Mouse (Mus musculus) liver, embryonic 11.5 days (tissue): ENCODE data around the gene Ttyh1. TPM values are rescaled to one million over a fixed set of nuclear protein-coding genes. Genes with fewer than 3 reads are reported as not detected.

Experiments used
- ATAC-seq: fragments of 200-750 bp; cut with Nextera tagmentation; replicated peaks from 2 replicates; pipeline ENCODE4 v1.8.0; 2017; ENCODE audit warnings: moderate number of reproducible peaks, mild to moderate bottlenecking, moderate TSS enrichment, moderate library complexity; ENCODE audit not compliant: low FRiP score
- DNase-seq: peaks from one replicate; pipeline ENCODE4 v3.0.0-alpha.2; 2017; ENCODE audit warnings: low spot score
- H3K27ac ChIP-seq: fragments of 300-500 bp; sonication (generic); 2 replicates; pipeline ENCODE4 v1.5.1; 2014; ENCODE audit warnings: mild to moderate bottlenecking, low read depth, low read length, control low read depth
- H3K27me3 ChIP-seq: fragments of 300-500 bp; sonication (generic); replicated peaks from 2 replicates; pipeline ENCODE4 v1.6.1; 2014; ENCODE audit warnings: low read length, mixed read lengths; ENCODE audit not compliant: control insufficient read depth, insufficient read depth
- H3K36me3 ChIP-seq: fragments of 300-500 bp; sonication (generic); 2 replicates; pipeline ENCODE4 v1.6.1; 2014; ENCODE audit warnings: mild to moderate bottlenecking, low read length, moderate library complexity, mixed read lengths; ENCODE audit not compliant: control insufficient read depth, insufficient read depth
- H3K4me1 ChIP-seq: fragments of 300-500 bp; sonication (generic); replicated peaks from 2 replicates; pipeline ENCODE4 v1.6.1; 2014; ENCODE audit warnings: low read length, mixed read lengths; ENCODE audit not compliant: control insufficient read depth, insufficient read depth
- H3K4me2 ChIP-seq: fragments of 300-500 bp; sonication (generic); 2 replicates; pipeline ENCODE4 v1.6.1; 2014; ENCODE audit warnings: mild to moderate bottlenecking, control low read depth, moderate library complexity
- H3K4me3 ChIP-seq: fragments of 300-500 bp; sonication (generic); 2 replicates; pipeline ENCODE4 v1.5.1; 2014; ENCODE audit warnings: low read depth, low read length, control low read depth
- H3K9ac ChIP-seq: fragments of 300-500 bp; sonication (generic); 2 replicates; pipeline ENCODE4 v1.6.1; 2014; ENCODE audit warnings: low read depth, low read length, control low read depth
- H3K9me3 ChIP-seq: fragments of 300-500 bp; sonication (generic); 2 replicates; pipeline ENCODE4 v1.6.1; 2016; ENCODE audit warnings: low read length, inconsistent platforms, mixed read lengths; ENCODE audit not compliant: control insufficient read depth
- WGBS: fragments of 180-500 bp; shearing (Covaris S2); extraction: QIAGEN DNeasy Blood & Tissue Kit; methylation state at CpG from one replicate; pipeline ENCODE4 v1.1.7; 2014; 5-methylcytosine and 5-hydroxymethylcytosine counted together
- polyA plus RNA-seq: library from polyadenylated mRNA; unstranded; fragments of >200 nt; fragmentation: Nextera tagmentation; extraction: Ambion mirVana; gene quantifications from 2 replicates; pipeline ENCODE4 v1.2.1, GENCODE M21; 2014

Ttyh1 gene
- polyA plus RNA-seq, 1 experiment from 2014 or later = 0.85 TPM

DNA sequence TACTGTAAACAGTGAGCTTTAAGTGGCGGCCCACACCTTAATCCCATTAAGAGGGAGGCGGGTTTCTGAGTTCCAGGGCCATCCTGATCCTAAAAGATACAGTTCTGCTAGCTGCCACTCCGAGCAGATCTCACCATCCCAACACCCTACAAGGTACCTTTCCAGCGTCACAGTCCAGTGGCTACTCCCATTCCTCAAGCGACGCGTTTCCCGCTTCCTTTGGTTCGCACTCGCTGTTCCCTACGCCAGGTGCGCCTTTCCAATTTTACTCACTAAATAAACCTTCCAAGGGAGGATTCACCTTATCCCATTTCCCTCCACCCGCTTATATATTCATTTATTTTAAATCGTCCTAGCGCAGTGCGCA, 17.2 kb downstream of the Ttyh1 start:
- H3K4me2 ChIP-seq = peak overlapping the region; percentile 77
- peak; percentile 16 for ATAC-seq
- peaks cover 9% of the 10 kb centered on the region for H3K4me1 ChIP-seq
- DNase-seq = peak; percentile 56
- H3K27me3 ChIP-seq = no peaks in the 10 kb centered on the region
- WGBS = 0% methylated on average over 16 of the region's 16 CpGs
- no peaks in the 10 kb centered on the region for H3K9me3 ChIP-seq
- peak overlapping the region; percentile 77; the same call in 1 of the 2 replicates for H3K27ac ChIP-seq
- peak overlapping the region; percentile 94 for H3K4me3 ChIP-seq
- peaks cover 24% of the 10 kb centered on the region for H3K36me3 ChIP-seq
- H3K9ac ChIP-seq = peak overlapping the region; percentile 77

DNA sequence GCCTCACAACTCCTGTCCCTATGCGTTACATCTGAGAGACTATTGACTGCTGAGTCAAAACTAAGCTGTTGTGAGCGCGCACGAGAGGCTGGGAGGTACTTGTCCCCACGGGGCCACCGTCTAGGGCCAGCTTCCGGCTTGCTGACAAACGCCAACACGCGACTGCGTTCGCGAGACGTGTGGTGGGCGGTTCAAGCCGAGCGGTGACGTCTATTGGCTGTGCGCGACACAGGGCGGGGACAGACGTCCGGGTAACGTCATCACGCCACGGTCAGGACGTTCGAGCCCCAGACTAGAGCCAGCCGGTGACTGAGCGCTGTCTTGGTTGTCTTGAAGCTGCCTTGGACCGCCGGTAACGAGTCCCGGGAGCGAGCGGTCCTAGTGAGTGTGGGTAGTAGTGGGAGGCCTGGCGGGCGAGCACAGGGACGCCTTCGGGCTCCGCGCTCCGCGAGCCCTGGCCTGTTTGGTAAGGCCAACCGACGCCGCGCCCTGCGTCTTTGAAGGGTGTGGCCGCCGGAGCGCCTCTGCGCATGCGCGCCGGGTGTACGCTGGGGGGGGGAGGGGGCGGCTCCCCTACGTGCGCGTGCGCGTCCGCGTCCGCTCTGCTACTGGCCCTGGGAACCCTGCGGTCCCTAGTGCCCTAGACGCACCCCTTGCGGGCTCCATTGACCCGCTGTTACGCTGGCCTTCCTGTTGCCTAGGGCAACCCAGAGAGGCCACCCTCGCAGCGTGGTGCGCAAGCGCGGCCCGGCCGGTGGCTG, 17.7 kb downstream of the Ttyh1 start, which contains the start of gene Leng8:
TSS of gene Leng8 (plus strand) at position 269 of the 761 bp plus-strand sequence.
- Histone ChIP-seq H3K9me3 (no peaks in the 10 kb centered on the region), H3K4me3 (peak within 1 kb of the TSS; percentile 94), H3K4me2 (peak within 1 kb of the TSS; percentile 91), H3K36me3 (peaks cover 26% of the 10 kb centered on the region), H3K9ac (peak within 1 kb of the TSS; percentile 89), H3K4me1 (peaks cover 9% of the 10 kb centered on the region), H3K27me3 (no peaks in the 10 kb centered on the region), H3K27ac (peak within 1 kb of the TSS; percentile 88)
- ATAC-seq (peak; percentile 98), DNase-seq (peak; percentile 97)
- under 1% methylated on average over 77 of the region's 78 CpGs for WGBS

DNA sequence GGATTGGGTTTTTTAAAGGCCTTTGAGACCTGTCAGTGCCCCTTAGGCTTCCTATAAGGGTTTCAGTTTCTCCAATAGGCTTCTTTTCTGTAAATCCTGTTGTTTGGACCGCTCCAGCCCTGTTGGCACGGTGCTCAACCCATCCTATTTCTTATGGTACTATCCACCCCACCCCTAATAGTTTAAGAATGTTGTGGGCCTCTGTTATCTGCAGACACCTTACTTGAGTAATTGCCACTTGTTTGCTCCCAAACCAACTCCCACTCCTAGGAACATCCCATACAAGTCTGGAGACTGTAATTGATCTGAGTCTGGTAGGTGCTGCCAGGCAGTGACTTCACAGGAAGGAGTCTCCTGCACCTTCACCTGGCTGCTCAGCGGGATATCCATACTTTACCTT, 18.5 kb downstream of the Ttyh1 start:
- peak overlapping the region; percentile 88; the same call in 1 of the 2 replicates for H3K27ac ChIP-seq
- DNase-seq (no peak), ATAC-seq (no peak)
- peak overlapping the region; percentile 94 for H3K4me3 ChIP-seq
- peaks cover 9% of the 10 kb centered on the region for H3K4me1 ChIP-seq
- H3K4me2 ChIP-seq = peak overlapping the region; percentile 91
- no peaks in the 10 kb centered on the region for H3K27me3 ChIP-seq
- peaks cover 34% of the 10 kb centered on the region for H3K36me3 ChIP-seq
- H3K9me3 ChIP-seq = no peaks in the 10 kb centered on the region
- WGBS = 51% methylated on average over 3 of the region's 3 CpGs
- peak overlapping the region; percentile 89 for H3K9ac ChIP-seq

DNA sequence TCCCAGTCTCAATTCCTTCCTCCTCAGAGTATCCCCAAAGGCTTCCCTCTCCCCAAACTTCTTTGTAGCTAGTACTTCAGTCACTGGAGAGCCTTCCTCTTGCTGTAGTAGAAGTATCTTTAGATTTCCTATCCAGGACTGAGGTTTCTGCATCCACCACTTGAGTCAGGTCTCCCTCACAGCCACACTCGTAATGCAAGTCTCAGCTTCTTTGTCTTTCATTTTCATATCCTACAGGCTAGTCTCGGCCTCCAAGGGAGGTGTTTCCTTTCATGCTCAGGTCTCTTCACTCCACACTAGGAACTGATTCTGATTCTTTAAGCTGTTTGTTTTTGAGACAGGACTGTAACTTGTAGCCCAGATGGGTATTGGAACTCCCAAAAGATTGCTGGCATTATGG, 19.0 kb downstream of the Ttyh1 start:
- peaks cover 9% of the 10 kb centered on the region for H3K4me1 ChIP-seq
- DNase-seq (no peak), ATAC-seq (no peak)
- peak overlapping the region; percentile 91 for H3K4me2 ChIP-seq
- peak overlapping the region; percentile 94 for H3K4me3 ChIP-seq
- H3K27ac ChIP-seq = no peak overlapping the region
- H3K36me3 ChIP-seq = peaks cover 39% of the 10 kb centered on the region
- no peaks in the 10 kb centered on the region for H3K27me3 ChIP-seq
- no peaks in the 10 kb centered on the region for H3K9me3 ChIP-seq
- H3K9ac ChIP-seq = peak overlapping the region; percentile 89; the same call in 1 of the 2 replicates
- 88% methylated on average over 2 of the region's 2 CpGs for WGBS

DNA sequence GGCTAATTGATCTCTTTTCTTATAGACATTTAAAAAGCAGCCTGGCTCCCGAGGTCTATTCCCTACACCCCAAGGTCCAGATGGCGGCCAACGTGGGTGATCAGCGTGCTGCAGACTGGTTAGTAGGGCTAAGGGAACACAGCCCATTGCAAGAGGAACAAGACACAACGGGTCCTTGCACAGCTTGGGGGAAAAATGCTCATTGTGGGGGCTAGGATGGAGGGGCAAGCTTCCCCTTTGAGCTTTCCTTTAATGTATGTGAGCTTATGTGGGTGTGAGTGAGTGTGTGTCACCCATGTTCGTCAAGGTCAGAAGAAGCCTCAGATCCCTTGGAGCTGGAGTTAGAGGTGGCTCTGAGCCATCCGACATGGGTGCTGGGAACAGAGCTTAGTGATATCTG, 19.5 kb downstream of the Ttyh1 start:
- peaks cover 9% of the 10 kb centered on the region for H3K4me1 ChIP-seq
- H3K27ac ChIP-seq = no peak overlapping the region
- H3K4me2 ChIP-seq = peak overlapping the region; percentile 91; the same call in 1 of the 2 replicates
- H3K4me3 ChIP-seq = peak overlapping the region; percentile 17; the same call in 1 of the 2 replicates
- H3K9me3 ChIP-seq = no peaks in the 10 kb centered on the region
- H3K36me3 ChIP-seq = peaks cover 44% of the 10 kb centered on the region
- no peaks in the 10 kb centered on the region for H3K27me3 ChIP-seq
- 90% methylated on average over 7 of the region's 7 CpGs for WGBS
- DNase-seq (no peak), ATAC-seq (no peak)
- H3K9ac ChIP-seq = no peak overlapping the region

DNA sequence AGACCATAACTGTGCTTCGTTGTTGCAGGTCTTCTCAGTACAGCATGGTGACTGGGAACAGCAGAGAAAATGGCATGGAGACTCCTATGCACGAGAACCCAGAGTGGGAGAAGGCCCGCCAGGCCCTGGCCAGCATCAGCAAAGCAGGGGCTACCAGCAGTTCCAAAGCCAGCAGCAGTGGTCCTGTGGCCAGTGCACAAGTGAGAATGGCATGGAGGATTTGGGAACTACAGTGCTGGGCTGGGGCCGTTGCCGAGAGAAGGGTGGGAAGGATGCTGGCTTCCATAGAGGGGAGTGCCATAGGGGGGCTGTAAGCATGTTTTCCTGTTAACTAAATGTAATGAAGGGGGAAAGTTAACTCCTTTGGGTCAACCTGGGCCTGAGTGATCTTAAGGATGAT, 20.2 kb downstream of the Ttyh1 start:
- 91% methylated on average over 5 of the region's 5 CpGs for WGBS
- H3K36me3 ChIP-seq = peaks cover 51% of the 10 kb centered on the region
- ATAC-seq = no peak
- H3K4me1 ChIP-seq = peaks cover 9% of the 10 kb centered on the region
- H3K4me2 ChIP-seq = no peak overlapping the region
- H3K4me3 ChIP-seq = peak overlapping the region; percentile 5; the same call in 1 of the 2 replicates
- no peak for DNase-seq
- no peaks in the 10 kb centered on the region for H3K27me3 ChIP-seq
- no peaks in the 10 kb centered on the region for H3K9me3 ChIP-seq
- no peak overlapping the region for H3K27ac ChIP-seq
- no peak overlapping the region for H3K9ac ChIP-seq

DNA sequence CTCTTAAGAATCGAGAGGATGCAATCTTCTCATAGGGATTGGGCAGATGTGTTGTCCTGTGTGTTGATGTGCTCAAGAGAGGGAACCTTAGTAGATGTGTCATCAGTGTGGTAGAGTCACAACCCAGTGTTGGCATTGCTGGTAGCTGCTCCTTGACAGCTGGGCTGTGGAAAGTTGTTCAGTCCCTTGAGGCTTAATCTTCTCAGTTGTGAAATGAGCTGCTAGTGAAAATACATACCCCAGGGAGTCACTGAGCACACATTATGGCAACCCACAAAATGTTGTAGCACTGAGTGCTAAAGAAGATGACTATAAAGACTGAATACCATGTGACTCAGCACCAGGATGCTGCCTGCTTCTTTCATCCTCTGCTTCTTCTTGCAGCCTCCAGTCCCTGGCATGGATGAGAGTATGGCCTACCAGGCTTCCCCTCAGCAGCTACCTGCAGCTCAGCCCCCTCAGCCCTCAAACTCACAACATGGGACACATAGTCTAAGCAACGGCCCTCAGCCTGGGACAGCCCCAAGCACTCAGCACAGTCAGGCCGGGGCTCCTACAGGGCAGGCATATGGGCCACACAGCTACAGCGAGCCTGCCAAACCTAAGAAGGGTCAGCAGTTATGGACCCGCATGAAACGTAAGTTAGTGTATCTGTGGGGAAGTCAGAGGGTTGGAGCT, 22.6 kb downstream of the Ttyh1 start:
- Histone ChIP-seq H3K36me3 (peaks cover 74% of the 10 kb centered on the region), H3K4me1 (peaks cover 13% of the 10 kb centered on the region), H3K27ac (no peak overlapping the region), H3K27me3 (no peaks in the 10 kb centered on the region), H3K4me3 (no peak overlapping the region), H3K4me2 (no peak overlapping the region), H3K9me3 (no peaks in the 10 kb centered on the region), H3K9ac (no peak overlapping the region)
- WGBS = 94% methylated on average over 6 of the region's 6 CpGs
- DNase-seq (no peak), ATAC-seq (no peak)

DNA sequence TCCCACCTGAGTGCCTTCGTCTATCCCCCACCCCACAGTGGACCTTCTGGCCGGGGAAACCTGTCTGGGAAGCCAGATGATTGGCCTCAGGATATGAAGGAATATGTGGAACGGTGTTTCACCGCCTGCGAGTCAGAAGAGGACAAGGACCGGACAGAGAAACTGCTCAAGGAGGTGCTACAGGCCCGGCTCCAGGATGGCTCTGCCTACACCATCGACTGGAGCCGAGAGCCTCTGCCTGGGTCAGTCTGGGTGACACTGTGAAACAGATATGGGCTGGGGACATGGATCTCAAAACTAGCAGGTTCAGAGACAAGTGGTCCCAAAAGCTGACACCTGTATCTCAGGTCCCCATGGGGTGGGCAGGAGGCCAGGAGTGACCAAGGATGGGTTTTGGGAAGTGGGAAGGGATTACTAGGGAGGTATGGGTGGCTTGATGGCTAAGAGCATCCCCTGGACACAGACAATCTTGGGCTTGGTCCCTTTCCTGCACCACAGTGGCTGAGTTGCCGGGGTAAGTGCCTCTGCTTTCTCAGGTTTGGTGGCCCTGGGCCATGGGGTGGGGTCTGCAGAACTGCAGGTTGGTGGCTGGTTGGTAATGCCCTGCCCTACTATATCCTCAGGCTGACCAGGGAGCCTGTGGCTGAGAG, 23.7 kb downstream of the Ttyh1 start:
- Histone ChIP-seq H3K36me3 (peaks cover 76% of the 10 kb centered on the region), H3K27me3 (no peaks in the 10 kb centered on the region), H3K9ac (no peak overlapping the region), H3K4me3 (no peak overlapping the region), H3K4me2 (no peak overlapping the region), H3K9me3 (no peaks in the 10 kb centered on the region), H3K4me1 (peaks cover 14% of the 10 kb centered on the region), H3K27ac (no peak overlapping the region)
- DNase-seq = no peak
- WGBS = 96% methylated on average over 10 of the region's 10 CpGs
- no peak for ATAC-seq
